Mouse (Mus musculus): ENCODE results near the gene Fhod1. TPM values are rescaled to one million over a fixed set of nuclear protein-coding genes. Genes with fewer than 3 reads are reported as not detected.

The Fhod1 gene
- 27.3 TPM for total RNA-seq (2023)

DNA sequence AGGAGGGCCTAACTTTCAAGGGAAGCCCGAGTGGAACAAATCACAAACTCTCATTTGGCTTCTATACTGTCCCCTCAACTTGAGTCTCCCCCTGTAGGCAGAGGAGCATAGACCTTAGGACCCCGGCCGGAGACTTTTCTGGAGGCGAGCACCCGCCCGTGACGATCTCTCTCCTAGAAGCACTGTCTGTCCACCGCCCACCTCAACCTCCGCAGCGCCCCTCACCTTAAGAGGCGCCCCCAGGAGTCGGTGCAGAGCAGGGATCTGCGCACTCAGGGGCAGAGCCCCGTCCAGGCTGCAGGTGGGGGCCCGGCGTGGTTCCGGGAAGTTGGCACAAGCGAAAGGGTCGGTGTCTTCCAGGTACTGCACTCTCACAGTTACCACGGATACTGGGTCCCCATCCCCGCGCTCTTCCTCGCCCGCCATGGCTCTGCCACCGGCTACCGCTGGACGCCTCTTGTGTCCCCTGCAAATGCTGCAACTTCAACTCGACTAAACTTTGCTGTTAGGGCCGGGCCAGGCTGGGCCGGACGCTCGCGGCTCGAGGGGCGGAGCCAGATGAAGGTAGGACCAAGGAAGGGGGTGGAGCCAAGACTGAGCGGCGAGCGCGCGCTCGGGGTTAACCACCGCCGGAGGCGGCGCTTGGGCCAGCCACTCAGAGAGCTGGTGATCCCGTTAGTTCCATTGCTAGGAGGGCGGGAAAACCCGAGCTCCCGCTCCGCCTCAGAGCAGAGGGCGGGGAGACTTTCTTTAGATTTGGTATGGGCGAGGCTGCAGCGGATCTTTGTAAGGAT is at the start of gene Fhod1:
TSS of gene Fhod1 (minus strand) at position 526 of the 794 bp plus-strand sequence.

DNA sequence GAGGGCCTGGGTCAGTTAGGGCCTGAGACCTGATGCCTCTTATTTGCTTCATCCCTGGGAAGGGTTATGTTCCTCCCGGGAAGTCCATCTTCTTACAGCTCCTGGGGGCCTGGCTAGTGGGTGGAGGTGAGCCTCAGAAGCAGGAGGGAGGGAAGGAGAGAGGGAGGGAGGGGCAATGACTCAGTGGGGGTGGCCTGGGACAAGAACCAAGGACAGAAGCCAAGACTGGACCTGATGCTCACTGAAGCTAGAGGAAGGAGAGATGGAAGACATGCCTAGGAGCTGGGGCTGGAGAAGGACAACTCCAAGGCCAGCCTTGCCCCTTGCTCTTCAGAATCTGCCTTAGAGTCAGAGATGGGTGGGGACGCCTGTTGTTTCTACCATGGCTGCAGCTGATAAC is 25.3 kb upstream of the Fhod1 start, which contains the start of gene Plekhg4:
TSS of gene Plekhg4 (plus strand) at position 243 of the 400 bp plus-strand sequence.

DNA sequence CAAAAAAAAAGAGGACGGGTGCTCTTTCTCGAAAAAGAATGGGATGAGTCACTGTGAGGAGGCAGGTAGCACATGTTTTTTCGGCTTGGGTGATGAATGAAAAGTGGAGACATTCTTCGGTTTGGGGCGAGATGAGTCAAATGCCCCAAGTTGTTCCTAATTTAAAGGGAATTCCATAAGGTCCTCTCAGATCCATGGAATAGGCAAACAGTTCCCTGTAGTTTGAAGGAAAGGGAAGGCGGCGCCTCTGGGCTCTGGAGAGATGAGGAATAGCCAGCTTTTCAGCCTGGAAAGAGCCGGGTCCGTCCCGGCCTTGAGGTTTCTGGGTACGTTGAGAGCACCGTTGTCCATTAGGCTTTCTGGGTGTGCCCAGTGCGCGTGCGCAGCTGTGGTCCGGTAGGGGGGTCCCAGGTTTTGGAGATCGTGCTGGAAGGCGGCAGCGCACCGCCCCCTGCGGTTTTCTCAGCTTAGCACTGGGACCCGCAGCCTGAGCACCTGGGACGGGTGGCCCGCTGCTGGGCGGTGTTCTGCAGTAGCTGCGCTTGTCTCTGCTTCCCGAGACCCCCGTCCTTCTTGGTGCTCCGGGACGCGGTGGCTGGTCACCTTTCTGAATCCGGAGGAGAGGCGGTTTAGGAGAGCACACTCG is 820 bp upstream of the Fhod1 start, which contains the start of gene Slc9a5:
TSS of gene Slc9a5 (plus strand) at position 394 of the 646 bp plus-strand sequence.

DNA sequence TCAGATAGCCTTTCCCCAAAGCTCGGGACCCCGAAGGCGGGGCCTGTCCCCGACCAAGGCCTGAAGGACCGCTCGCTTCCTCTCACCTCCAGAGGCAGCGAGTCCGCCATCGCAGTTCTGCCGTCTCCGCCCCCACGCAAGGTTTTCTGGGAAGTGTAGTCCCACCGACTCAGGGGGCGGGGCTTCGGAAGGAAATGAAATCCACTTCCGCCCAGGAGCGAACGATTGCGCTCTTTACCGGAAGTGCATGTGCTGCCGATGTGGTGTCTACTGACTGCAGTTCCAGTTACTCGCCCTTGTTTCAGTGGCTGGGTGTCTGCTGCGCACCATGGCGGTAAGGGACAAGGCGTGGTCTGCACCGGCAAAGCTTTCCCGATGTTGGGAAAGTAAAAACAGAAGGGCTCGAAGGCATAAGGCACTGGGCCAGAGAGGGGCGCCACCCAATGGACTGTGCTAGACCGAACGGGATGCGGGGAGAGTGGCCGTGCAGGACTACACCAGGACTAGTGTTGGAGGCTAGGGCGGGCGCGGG is 21.5 kb downstream of the Fhod1 start, which contains the start of the genes Lrrc29 and Tmem208:
TSS of gene Lrrc29 (minus strand) at position 138 of the 532 bp plus-strand sequence.
TSS of gene Tmem208 (plus strand) at position 214 of the 532 bp plus-strand sequence.

DNA sequence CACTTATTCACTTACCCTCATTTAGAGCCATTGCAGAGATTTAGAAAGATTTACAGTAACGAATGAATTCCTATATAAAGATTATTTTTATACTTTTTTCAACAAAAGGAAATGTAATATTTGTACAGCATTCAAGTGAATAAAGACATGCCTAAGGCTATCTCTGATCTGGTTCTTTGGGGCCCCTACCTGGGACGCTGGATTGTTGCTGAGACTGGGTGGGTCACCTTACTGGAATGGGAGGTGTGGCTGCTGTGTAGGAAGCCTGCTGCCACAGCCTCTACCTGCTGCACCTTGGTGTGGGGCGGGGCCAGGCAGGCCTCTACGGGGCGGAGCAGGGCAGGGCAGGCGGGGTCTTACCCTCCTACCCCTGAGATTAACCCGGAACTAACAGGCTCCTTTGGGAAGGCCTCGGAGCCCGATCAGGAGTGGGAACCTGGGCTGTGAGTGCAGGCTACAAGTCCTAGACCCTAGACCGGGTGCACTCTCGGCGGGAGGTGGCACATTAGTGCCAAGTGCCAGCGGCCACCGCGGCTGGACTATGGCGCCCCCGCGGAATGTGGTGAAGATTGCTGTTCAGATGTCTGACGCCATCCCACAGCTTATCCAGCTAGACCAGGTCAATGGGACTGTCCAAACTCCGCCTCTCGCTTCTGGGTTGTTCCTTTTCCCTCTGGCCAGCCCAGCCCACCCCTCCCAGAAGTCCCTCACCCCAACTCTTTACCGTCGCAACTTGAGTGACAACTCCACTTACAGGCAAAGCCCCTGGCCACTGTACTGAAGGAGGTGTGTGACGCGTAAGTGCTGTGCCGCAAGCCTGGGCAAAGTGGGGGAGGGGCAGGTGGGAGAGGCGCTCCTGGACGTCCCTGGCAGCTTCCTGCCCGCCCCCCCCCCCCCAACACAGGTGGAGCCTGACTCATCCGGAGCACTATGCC is 42.3 kb downstream of the Fhod1 start, which contains the start of gene Elmo3:
TSS of gene Elmo3 (plus strand) at position 391 of the 935 bp plus-strand sequence.

DNA sequence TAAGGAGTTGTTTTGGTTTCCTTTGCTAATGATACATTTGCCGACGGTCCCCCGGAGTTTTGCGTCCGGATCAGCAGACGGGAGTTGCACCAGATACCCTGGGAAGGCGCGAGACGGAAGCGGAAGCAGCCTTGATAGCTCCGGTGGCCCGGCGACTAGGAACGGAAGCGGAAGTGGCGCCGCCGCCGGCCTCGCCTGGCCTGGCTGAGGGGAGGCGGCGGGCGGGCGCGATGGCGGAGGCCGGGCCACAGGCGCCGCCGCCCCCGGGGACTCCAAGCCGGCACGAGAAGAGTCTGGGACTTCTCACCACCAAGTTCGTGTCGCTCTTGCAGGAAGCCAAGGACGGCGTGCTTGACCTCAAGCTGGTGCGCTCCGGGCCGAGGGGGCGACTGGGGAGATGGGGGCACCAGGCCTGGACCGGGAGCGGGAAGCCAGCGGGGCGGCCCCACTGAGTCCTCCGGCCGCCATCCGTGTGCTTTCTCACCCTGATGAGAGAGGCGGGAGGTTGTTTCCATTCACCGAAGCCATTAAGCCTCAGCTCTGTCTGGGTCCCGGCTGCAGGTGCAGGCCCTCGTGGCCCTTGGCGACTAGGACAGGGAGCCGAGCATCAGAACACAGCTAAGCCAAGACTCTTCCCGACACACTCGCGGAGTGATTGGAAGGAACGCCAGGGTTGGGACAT is 50.1 kb downstream of the Fhod1 start, which contains the start of gene E2f4:
TSS of gene E2f4 (plus strand) at position 153 of the 682 bp plus-strand sequence.

DNA sequence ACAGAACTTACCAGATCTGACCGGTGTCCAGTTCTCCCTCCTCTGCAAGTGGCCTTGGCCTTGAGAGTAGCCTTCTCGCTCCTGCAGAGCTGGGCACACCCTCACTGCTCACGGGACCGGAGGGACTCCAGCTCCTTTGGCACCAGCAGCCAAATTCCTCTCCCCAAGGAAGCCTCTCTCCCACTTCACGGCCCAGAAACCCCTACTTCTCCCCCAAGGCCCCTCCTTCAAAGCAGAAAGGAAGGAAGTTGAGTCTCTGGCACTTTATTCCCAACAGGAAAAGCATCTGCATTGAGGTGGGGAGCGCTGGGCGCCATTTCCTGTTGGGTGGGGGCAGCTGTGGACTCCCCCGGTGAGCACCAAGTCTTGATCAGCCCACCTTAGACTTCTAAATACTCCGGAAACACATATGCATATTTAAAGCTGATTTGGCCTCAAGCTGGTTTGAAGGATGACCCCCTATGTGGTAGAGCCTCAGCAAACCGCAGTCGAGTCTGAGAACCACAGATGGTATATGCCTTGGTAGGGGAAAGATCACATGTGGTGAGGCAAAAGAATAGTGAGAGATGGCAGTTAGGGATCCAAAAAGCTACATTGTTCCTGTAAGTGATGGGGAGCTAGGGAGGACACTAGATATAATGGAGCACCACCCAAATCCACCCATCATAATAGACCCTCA is 51.7 kb downstream of the Fhod1 start, which contains the start of gene Exoc3l:
TSS of gene Exoc3l (minus strand) at position 207 of the 679 bp plus-strand sequence.

DNA sequence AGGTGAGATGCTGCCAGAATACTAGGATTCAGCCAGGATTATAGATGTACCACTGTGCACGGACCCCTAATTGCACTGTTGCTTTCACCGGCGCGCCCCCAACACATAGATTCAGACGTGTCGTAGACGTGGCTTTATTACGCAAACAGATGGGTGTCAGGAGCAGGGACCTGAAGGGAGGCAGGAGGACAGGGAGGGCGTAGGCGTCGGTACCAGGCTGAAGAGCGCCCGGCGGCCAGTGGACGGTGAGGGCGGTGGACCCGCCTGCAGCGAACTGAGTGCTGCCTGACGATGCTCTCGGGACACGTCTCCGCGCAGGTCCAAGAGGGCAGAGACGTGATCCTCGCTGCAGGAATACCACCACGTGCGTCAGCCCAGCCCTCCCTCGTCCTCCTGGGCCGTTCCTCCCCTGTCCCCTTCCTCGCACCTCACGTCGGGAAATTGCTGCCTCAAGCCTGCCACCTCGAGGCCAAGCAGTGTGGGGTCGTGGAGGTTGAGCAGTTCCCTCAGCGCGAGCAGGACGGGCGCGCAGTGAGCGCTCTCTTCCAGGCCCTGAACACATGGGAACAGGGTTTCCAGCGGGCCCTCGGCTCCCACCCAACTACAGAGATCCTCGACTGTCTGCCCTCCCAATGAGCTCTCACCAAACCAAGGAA is 57.8 kb downstream of the Fhod1 start, which contains the start of gene 4931428F04Rik:
TSS of gene 4931428F04Rik (minus strand) at position 60 of the 656 bp plus-strand sequence.

Other genes starting within 250 kb of the Fhod1 start
- gene Ces4a, start 216.2 kb downstream of the Fhod1 start, total RNA-seq (2023) = not detected
- gene Cbfb, start 177.3 kb downstream of the Fhod1 start, total RNA-seq (2023) = 99.9 TPM
- 25.0 TPM for gene D230025D16Rik, start 122.8 kb downstream of the Fhod1 start, total RNA-seq (2023)
- gene B3gnt9, start 92.8 kb downstream of the Fhod1 start, total RNA-seq (2023) = 2.3 TPM
- 25.6 TPM for gene Tradd, start 83.3 kb downstream of the Fhod1 start, total RNA-seq (2023)
- gene Fbxl8, start 83.3 kb downstream of the Fhod1 start, total RNA-seq (2023) = 11.0 TPM
- 1.0 TPM for gene Hsf4, start 78.2 kb downstream of the Fhod1 start, total RNA-seq (2023)
- gene Nol3, start 71.8 kb downstream of the Fhod1 start, total RNA-seq (2023) = not detected
- 4.5 TPM for gene 4931428F04Rik, start 58.1 kb downstream of the Fhod1 start, total RNA-seq (2023)
- 1.7 TPM for gene Exoc3l, start 51.9 kb downstream of the Fhod1 start, total RNA-seq (2023)
- 85.2 TPM for gene E2f4, start 50.3 kb downstream of the Fhod1 start, total RNA-seq (2023)
- 3.6 TPM for gene Elmo3, start 42.4 kb downstream of the Fhod1 start, total RNA-seq (2023)
- 7.3 TPM for gene Lrrc29, start 21.7 kb downstream of the Fhod1 start, total RNA-seq (2023)
- gene Tmem208, start 21.6 kb downstream of the Fhod1 start, total RNA-seq (2023) = 33.2 TPM
- gene Slc9a5, start 890 bp upstream of the Fhod1 start, total RNA-seq (2023) = 0.44 TPM
- not detected for gene Plekhg4, start 25.3 kb upstream of the Fhod1 start, total RNA-seq (2023)
- gene Kctd19, start 65.5 kb upstream of the Fhod1 start, total RNA-seq (2023) = not detected
- gene Lrrc36, start 65.6 kb upstream of the Fhod1 start, total RNA-seq (2023) = not detected
- gene Tppp3, start 123.6 kb upstream of the Fhod1 start, total RNA-seq (2023) = 1.8 TPM
- gene Zdhhc1, start 148.9 kb upstream of the Fhod1 start, total RNA-seq (2023) = 4.1 TPM
- gene Hsd11b2, start 170.8 kb upstream of the Fhod1 start, total RNA-seq (2023) = not detected
- 56.7 TPM for gene Atp6v0d1, start 218.1 kb upstream of the Fhod1 start, total RNA-seq (2023)